Comparison of ENCODE assay signal across 9 mouse cellular contexts in genomic region chr5:115928786-115929507, GRCm38 (mm10).
DNase-seq lines count a peak whose midpoint lies in the region; ATAC-seq and TF ChIP-seq lines count a peak whose summit lies in the region.
"Had no signal": no experiment of that assay in that cellular context is flagged by ENCODE, and none has a peak within 500 bp of the region (broad histone marks: within the 10 kb centered on the region; RNA-seq: fewer than 3 reads in every experiment).

No protein-coding gene starts in this region.

- H3K9me3 ChIP-seq in liver, embryonic 13.5 days (replicated peaks), result no peaks in the 10 kb centered on the region

- no peak overlapping the region for H3K27ac ChIP-seq in layer of hippocampus, adult 2 months
- no peak overlapping the region for H3K27ac ChIP-seq in liver, embryonic 13.5 days

- no peak overlapping the region for H3K9ac ChIP-seq in liver, embryonic 13.5 days

- no peak overlapping the region for H3K4me2 ChIP-seq in liver, embryonic 13.5 days

- DNase-seq in CD4-positive, CD25-positive, alpha-beta regulatory T cell, adult 2 months (ENCODE audit: low read depth, low spot score), result peak; percentile 45
- no peak for DNase-seq in layer of hippocampus, adult 2 months (ENCODE audit: low spot score in 2 of 2)
- no peak for DNase-seq in layer of hippocampus, adult 18-20 months (ENCODE audit: low spot score in 2 of 2)
- DNase-seq in ZHBTc4 (ENCODE audit: low read depth, low spot score), result peak; percentile 77
- DNase-seq in liver, embryonic 13.5 days, result no peak
- no peak for DNase-seq in frontal cortex, postnatal 36 days (ENCODE audit: low spot score in 2 of 2)
- no peak for DNase-seq in left cerebral cortex, postnatal 10 days (ENCODE audit: extremely low spot score in 1 of 2, low spot score in 2 of 2)

- WGBS in liver, embryonic 13.5 days (ENCODE audit: insufficient replicate concordance), result 83% methylated on average over 16 of the region's 16 CpGs

- intact Hi-C loops in left cerebral cortex, postnatal 10 days (cut with DNase I), result no loop called here

- TF ChIP-seq CTCF in layer of hippocampus, adult 2 months (conservative IDR thresholded peaks at IDR 0.05), result peak; percentile 68

- H3K4me3 ChIP-seq in layer of hippocampus, adult 2 months, result no peak overlapping the region
- H3K4me3 ChIP-seq in liver, embryonic 13.5 days (replicated peaks), result no peak overlapping the region

- H3K36me3 ChIP-seq in liver, embryonic 13.5 days, result peaks cover 91% of the 10 kb centered on the region

- no peaks in the 10 kb centered on the region for H3K27me3 ChIP-seq in liver, embryonic 13.5 days

- ATAC-seq in CD4-positive, CD25-positive, alpha-beta regulatory T cell, adult 4 months, result no peak
- peak; percentile 16; the same call in 1 of the 2 replicates for ATAC-seq in liver, embryonic 13.5 days (ENCODE audit: low read depth)
- ATAC-seq: forebrain, embryonic 16.5 days had no signal

- peaks cover 2% of the 10 kb centered on the region; the same call in 1 of the 2 replicates for H3K4me1 ChIP-seq in liver, embryonic 13.5 days (replicated peaks)

Comparison
In these comparisons a context has a peak if more than half of its experiments do, and no peak if none do; other contexts are left out.
1. DNase-seq: peak in CD4-positive, CD25-positive, alpha-beta regulatory T cell, adult 2 months (single experiment) and ZHBTc4 (single experiment); none in layer of hippocampus, adult 2 months (0 of 2), layer of hippocampus, adult 18-20 months (0 of 2), liver, embryonic 13.5 days (single experiment), frontal cortex, postnatal 36 days (0 of 2) and left cerebral cortex, postnatal 10 days (0 of 2).